Comparison of ENCODE assay signal across 26 mouse cellular contexts in genomic region chr10:121716862-121717261, GRCm38 (mm10).
"Had no signal": no experiment of that assay in that cellular context is flagged by ENCODE, and none has a peak within 500 bp of the region (broad histone marks: within the 10 kb centered on the region; RNA-seq: fewer than 3 reads in every experiment).

No protein-coding gene starts in this region.

- H3K27me3 ChIP-seq: heart, embryonic 13.5 days; heart, embryonic 15.5 days; hindbrain, embryonic 12.5 days; intestine, embryonic 15.5 days; limb, embryonic 12.5 days; liver, embryonic 13.5 days had no signal

- H3K9me3 ChIP-seq: intestine, embryonic 15.5 days had no signal

- H3K4me1 ChIP-seq: heart, embryonic 13.5 days; heart, embryonic 15.5 days; hindbrain, embryonic 12.5 days; intestine, embryonic 15.5 days; limb, embryonic 10.5 days; limb, embryonic 12.5 days; liver, embryonic 13.5 days had no signal

- H3K9ac ChIP-seq: heart, embryonic 13.5 days; heart, embryonic 15.5 days; hindbrain, embryonic 12.5 days; hindbrain, embryonic 14.5 days; intestine, embryonic 15.5 days; limb, embryonic 12.5 days; liver, embryonic 13.5 days had no signal

- DNase-seq: gastrocnemius, adult 2 months; gastrocnemius, postnatal 10 days; gastrocnemius, postnatal 25 days; heart, adult 2 months; heart, postnatal 14 days; heart, postnatal 4 days; kidney, adult 18-20 months; kidney, adult 8-10 months; kidney, postnatal 10 days; kidney, postnatal 25 days; kidney, postnatal 4 days; liver; liver, embryonic 13.5 days had no signal

- H3K36me3 ChIP-seq: heart, embryonic 13.5 days; heart, embryonic 15.5 days; hindbrain, embryonic 10.5 days; hindbrain, embryonic 12.5 days; intestine, embryonic 15.5 days; limb, embryonic 10.5 days; limb, embryonic 12.5 days; liver, embryonic 13.5 days had no signal

- ATAC-seq: hindbrain, embryonic 16.5 days; inflammation-experienced regulatory T-cells, adult 6 months; intestine, embryonic 15.5 days; intestine, postnatal 0 days had no signal

- H3K4me3 ChIP-seq: gastrocnemius, adult 2 months; heart, adult 2 months; heart, embryonic 13.5 days; heart, embryonic 15.5 days; hindbrain, embryonic 10.5 days; hindbrain, embryonic 12.5 days; intestine, embryonic 15.5 days; layer of hippocampus, adult 2 months; left cerebral cortex, adult 2 months; limb, embryonic 10.5 days; limb, embryonic 12.5 days; liver, embryonic 13.5 days had no signal

- H3K27ac ChIP-seq: gastrocnemius, adult 2 months; heart, adult 2 months; heart, embryonic 13.5 days; heart, embryonic 15.5 days; hindbrain, embryonic 10.5 days; hindbrain, embryonic 12.5 days; hindbrain, embryonic 14.5 days; intestine, embryonic 15.5 days; layer of hippocampus, adult 2 months; left cerebral cortex, adult 2 months; limb, embryonic 10.5 days; limb, embryonic 12.5 days; liver, embryonic 13.5 days had no signal
